Mouse (Mus musculus) forebrain, embryonic 15.5 days (tissue): ENCODE measurements around the gene Pdcd6. TPM values are rescaled to one million over a fixed set of nuclear protein-coding genes. Genes with fewer than 3 reads are reported as not detected.

Experiments used
- ATAC-seq: fragments of 200-750 bp; cut with Nextera tagmentation; replicated peaks from 2 replicates; pipeline ENCODE4 v1.8.0; 2017; ENCODE audit warnings: mild to moderate bottlenecking, moderate TSS enrichment, moderate library complexity
- H3K27ac ChIP-seq: fragments of 300-500 bp; sonication (generic); replicated peaks from 2 replicates; pipeline ENCODE4 v1.5.1; 2015; ENCODE audit warnings: mild to moderate bottlenecking, inconsistent platforms
- H3K27me3 ChIP-seq: fragments of 300-500 bp; sonication (generic); 2 replicates; pipeline ENCODE4 v1.6.1; 2015; ENCODE audit warnings: inconsistent platforms
- H3K36me3 ChIP-seq: fragments of 300-500 bp; sonication (generic); 2 replicates; pipeline ENCODE4 v1.6.1; 2015; ENCODE audit warnings: mild to moderate bottlenecking, inconsistent platforms
- H3K4me1 ChIP-seq: fragments of 300-500 bp; sonication (generic); 2 replicates; pipeline ENCODE4 v1.6.1; 2015; ENCODE audit warnings: inconsistent platforms
- H3K4me2 ChIP-seq: fragments of 300-500 bp; sonication (generic); replicated peaks from 2 replicates; pipeline ENCODE4 v1.6.1; 2015; ENCODE audit warnings: mild to moderate bottlenecking, inconsistent platforms
- H3K4me3 ChIP-seq: fragments of 300-500 bp; sonication (generic); 2 replicates; pipeline ENCODE4 v1.5.1; 2015; ENCODE audit warnings: mild to moderate bottlenecking, inconsistent platforms
- H3K9ac ChIP-seq: fragments of 300-500 bp; sonication (generic); replicated peaks from 2 replicates; pipeline ENCODE4 v1.6.1; 2015; ENCODE audit warnings: mild to moderate bottlenecking, inconsistent platforms
- H3K9me3 ChIP-seq: fragments of 300-500 bp; sonication (generic); 2 replicates; pipeline ENCODE4 v1.6.1; 2016; ENCODE audit warnings: inconsistent platforms
- WGBS: fragments of 180-500 bp; shearing (Covaris S2); methylation state at CpG from one replicate; pipeline ENCODE4 v1.1.7; 2015; ENCODE audit warnings: mixed read lengths; 5-methylcytosine and 5-hydroxymethylcytosine counted together
- polyA plus RNA-seq: library from polyadenylated mRNA; unstranded; fragments of >200 nt; fragmentation: Nextera tagmentation; extraction: Ambion mirVana; gene quantifications from 2 replicates; pipeline ENCODE4 v1.2.1, GENCODE M21; 2015

Gene Pdcd6
- 134 and 137 TPM in 2 replicates for polyA plus RNA-seq

DNA sequence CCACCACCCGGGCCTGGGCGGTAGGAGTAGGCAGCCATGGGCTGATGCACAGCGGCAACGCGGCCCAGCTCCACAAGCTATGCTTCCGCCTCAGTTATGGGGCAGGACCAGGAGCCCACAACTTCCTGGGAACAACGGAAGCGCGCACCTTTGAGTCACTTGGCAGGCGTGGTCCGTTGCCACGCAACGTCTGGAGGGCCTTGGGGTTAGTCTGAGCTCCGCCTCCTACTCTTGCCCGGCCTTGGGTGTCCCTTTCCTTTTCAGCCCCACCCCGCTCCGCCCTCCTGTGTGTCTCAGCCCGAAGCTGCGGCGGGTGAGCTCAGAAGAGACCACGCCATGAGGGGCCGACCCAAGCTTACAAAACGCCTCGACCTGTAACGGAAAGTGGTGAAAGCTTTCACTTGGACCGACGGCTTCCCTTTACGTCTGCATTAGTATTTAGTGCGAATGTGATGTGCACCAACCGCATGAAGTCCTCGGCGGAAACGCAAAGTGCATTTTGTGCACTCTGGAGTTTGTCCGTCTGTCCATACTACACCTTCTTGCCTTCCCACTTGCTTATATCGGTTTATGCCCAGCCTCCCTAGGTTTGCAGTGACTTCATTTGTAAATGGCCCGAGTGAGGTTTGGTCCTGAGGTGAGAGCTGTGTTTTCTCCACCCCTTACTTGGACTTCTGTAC lies at the start of gene Pdcd6:
Pdcd6 (minus strand) TSS at position 411 of the 680 bp plus-strand sequence.
- H3K27ac ChIP-seq: peak within 1 kb of the TSS; percentile 63
- peak within 1 kb of the TSS; percentile 77 for H3K9ac ChIP-seq
- H3K9me3 ChIP-seq: no peaks in the 10 kb centered on the region
- peak; percentile 98 for ATAC-seq
- WGBS: under 1% methylated on average over 36 of the region's 36 CpGs
- peak within 1 kb of the TSS; percentile 66 for H3K4me2 ChIP-seq
- H3K27me3 ChIP-seq: no peaks in the 10 kb centered on the region
- H3K4me3 ChIP-seq: peak within 1 kb of the TSS; percentile 78
- peaks cover 27% of the 10 kb centered on the region for H3K36me3 ChIP-seq
- peaks cover 16% of the 10 kb centered on the region for H3K4me1 ChIP-seq

DNA sequence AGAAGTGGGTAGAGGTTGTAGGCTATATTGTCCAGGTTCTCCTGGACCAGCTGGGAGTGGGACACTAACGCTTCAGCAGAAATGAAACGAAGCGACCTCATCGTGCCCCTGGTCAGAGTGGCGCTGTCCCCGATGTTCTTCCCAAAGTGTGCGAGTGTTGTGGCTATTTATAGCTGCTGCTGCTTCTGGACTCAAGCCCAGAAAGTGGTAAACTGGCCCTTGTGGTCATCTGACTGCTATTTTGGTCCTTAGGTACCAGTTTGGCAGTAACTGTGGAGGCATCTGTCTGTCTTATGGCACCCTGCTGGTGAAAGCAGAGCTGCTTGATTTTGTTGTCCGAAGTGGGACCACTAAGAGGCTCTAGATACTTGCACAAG lies 46.5 kb upstream of the Pdcd6 start, which contains the start of gene Lrrc14b:
Lrrc14b (minus strand) TSS at position 147 of the 377 bp plus-strand sequence.
- Histone ChIP-seq H3K36me3 (peaks cover 20% of the 10 kb centered on the region), H3K4me2 (no peak within 1 kb of the TSS), H3K9ac (no peak within 1 kb of the TSS), H3K27ac (no peak within 1 kb of the TSS), H3K4me1 (no peaks in the 10 kb centered on the region), H3K9me3 (no peaks in the 10 kb centered on the region), H3K27me3 (no peaks in the 10 kb centered on the region), H3K4me3 (no peak within 1 kb of the TSS)
- no peak for ATAC-seq
- 75% methylated on average over 8 of the region's 8 CpGs for WGBS

DNA sequence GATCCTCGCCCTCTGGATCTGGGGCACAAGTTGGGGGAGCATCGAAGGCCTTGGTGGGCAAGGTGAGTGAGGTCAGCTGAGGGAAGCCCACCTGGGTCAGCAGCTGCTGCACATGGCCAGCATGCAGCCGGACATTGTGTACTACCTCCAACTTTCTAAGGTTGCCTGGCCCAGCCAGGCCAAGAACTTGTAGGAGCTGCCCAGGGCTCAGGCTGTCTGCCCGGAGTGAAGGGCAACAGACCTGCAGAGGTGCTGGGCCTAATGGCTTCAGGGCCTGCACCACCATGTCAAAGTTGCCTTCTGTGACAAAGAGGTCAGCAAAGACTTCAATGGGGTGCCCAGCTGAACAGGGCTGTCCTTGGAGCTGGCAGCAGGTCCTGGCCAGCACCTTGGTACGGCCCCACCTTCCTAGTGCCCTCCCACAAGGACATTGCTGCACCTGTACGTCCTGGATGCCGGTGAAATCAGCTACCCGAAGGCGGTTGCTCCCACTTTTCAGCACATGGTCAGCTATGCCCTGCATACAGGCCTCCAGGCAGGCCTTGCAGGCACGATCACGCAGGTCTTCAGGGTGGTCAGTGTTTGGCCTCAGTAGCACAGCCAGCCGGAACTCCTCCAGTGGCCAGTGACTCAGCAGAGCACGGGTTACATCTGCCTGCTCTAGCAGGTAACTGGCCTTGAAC lies 45.9 kb upstream of the Pdcd6 start:
- Histone ChIP-seq H3K27ac (no peak overlapping the region), H3K36me3 (peaks cover 25% of the 10 kb centered on the region), H3K27me3 (no peaks in the 10 kb centered on the region), H3K9me3 (no peaks in the 10 kb centered on the region), H3K4me1 (no peaks in the 10 kb centered on the region), H3K9ac (no peak overlapping the region), H3K4me3 (no peak overlapping the region), H3K4me2 (no peak overlapping the region)
- no peak for ATAC-seq
- 90% methylated on average over 13 of the region's 13 CpGs for WGBS

DNA sequence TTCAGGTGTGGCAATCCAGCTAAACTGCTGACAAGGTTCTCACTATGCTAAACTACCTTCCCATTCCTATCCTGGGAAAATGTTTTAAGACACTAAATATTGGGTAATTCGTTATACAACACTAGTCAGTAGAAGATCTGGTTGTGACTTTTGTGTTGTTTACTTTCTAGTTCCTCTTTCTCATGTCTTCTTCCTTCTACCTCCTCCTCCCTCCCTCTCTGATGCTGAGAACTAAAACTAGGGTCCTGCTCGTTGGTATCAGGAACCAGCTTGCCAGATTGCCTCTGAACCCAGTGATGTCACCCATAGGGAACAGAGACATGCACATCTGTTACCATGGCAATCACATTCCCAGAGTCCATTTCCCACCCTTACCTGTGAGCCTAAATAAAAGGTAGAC lies 44.8 kb upstream of the Pdcd6 start:
- Histone ChIP-seq H3K9me3 (no peaks in the 10 kb centered on the region), H3K9ac (no peak overlapping the region), H3K4me1 (no peaks in the 10 kb centered on the region), H3K27me3 (no peaks in the 10 kb centered on the region), H3K36me3 (peaks cover 33% of the 10 kb centered on the region), H3K4me2 (no peak overlapping the region), H3K27ac (no peak overlapping the region), H3K4me3 (no peak overlapping the region)
- 79% methylated on average over 2 of the region's 2 CpGs for WGBS
- ATAC-seq: 0 out of 2 replicates have a peak, but pooled peaks have one; percentile 12

DNA sequence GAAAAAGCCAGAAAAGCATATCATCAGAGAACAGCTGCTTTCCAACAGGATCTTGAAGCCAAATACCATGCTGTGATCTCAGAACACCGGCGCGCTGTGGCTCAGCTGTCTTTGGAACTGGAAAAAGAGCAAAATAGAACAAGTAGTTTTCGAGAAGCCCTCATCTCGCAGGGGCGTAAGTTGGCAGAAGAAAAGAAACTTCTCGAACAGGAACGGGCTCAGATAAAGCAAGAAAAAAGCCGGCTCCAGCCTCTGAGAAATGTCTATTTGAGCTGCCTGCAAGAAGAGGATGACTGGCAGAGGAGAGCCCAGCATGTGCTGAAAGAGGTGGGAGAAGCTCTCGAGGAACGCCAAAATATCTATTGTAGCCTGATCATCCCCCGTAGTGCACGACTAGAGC lies 39.1 kb upstream of the Pdcd6 start:
- no peak for ATAC-seq
- no peak overlapping the region for H3K27ac ChIP-seq
- no peaks in the 10 kb centered on the region for H3K4me1 ChIP-seq
- no peaks in the 10 kb centered on the region for H3K9me3 ChIP-seq
- WGBS: 96% methylated on average over 13 of the region's 13 CpGs
- no peaks in the 10 kb centered on the region for H3K27me3 ChIP-seq
- peaks cover 53% of the 10 kb centered on the region for H3K36me3 ChIP-seq
- no peak overlapping the region for H3K4me2 ChIP-seq
- H3K9ac ChIP-seq: no peak overlapping the region
- H3K4me3 ChIP-seq: no peak overlapping the region

DNA sequence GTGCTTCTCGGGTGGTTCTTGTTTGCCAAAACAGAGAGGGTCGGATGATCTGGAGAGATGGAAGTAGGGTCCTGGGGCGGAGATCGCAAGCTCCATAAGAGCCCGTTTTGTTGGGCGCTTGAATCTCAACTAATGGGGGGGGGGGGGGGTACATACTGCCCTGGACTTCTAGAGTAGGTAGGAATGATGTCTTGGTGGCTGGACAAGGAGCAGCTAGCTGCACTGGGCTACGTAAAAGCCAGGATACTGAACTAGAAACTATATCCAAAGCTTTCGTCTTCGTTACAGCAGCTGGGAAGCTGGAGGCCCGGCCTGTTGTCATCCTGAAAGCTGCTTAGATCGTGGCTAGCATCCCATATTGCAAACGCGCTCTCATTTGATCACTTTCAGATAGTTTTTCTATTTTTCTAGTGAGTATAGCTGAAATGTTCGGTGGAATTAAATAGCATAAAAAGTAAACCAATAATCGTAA lies 33.1 kb upstream of the Pdcd6 start:
- ATAC-seq: no peak; the same call in 1 of the 2 replicates
- WGBS: 2% methylated on average over 15 of the region's 15 CpGs

DNA sequence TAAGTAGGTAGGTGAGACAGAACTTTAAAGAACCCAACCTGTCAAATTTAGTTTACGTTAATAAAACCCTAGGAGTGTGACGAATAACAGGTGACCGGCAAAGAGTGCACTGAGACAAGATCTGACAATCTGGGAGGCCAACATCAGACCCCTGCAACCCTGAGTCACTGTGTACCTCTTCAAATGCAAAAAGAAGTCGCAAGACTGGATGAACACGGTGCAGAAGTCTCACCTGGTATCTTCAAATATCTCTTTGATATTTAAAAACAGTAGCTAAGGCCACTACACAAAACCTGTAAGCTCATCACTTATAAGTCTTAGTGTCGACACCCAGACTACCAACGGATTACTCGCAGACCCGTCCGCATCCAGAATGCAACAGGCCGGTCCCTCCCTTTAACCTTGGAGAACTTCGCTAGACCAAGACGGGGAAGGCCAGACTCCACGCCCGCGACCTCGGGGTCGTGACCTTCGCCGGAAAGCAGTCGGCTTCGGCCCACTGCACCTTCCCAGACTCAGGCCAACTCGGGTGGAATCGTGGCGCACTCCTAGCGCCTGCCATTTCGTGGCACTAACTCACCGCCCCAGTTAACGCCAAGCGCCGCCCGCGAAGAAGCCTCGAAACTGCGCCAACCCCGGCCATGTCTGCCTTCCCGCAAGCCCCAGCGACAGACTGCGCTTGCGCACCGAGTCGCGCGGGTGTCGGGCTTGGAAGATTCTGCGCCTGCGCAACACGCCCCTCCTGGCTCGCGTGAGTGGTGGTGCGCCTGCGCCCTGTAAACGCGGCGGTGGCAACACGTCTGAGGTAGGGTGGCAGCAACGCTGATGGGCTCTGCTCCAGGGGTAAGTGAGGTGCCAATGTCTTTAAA lies 32.4 kb upstream of the Pdcd6 start, which contains the start of the genes Sdha and Ccdc127:
Sdha (minus strand) TSS at position 715 of the 869 bp plus-strand sequence.
Ccdc127 (plus strand) TSS at position 744 of the 869 bp plus-strand sequence.
- ATAC-seq: peak; percentile 98
- peaks cover 12% of the 10 kb centered on the region; the same call in 1 of the 2 replicates for H3K36me3 ChIP-seq
- peaks cover 18% of the 10 kb centered on the region for H3K4me1 ChIP-seq
- WGBS: 2% methylated on average over 57 of the region's 57 CpGs
- no peaks in the 10 kb centered on the region for H3K27me3 ChIP-seq
- H3K4me2 ChIP-seq: peak within 1 kb of the TSS; percentile 53
- peak within 1 kb of the TSS; percentile 79 for H3K27ac ChIP-seq
- no peaks in the 10 kb centered on the region for H3K9me3 ChIP-seq
- H3K9ac ChIP-seq: peak within 1 kb of the TSS; percentile 81
- peak within 1 kb of the TSS; percentile 80 for H3K4me3 ChIP-seq

More for the DNA sequence above, 33.1 kb upstream of the Pdcd6 start:
- Histone ChIP-seq H3K9me3 (no peaks in the 10 kb centered on the region), H3K4me1 (peaks cover 18% of the 10 kb centered on the region), H3K9ac (peak overlapping the region; percentile 81), H3K4me3 (peak overlapping the region; percentile 80), H3K4me2 (peak overlapping the region; percentile 53), H3K36me3 (peaks cover 12% of the 10 kb centered on the region; the same call in 1 of the 2 replicates), H3K27ac (peak overlapping the region; percentile 79), H3K27me3 (no peaks in the 10 kb centered on the region)

DNA sequence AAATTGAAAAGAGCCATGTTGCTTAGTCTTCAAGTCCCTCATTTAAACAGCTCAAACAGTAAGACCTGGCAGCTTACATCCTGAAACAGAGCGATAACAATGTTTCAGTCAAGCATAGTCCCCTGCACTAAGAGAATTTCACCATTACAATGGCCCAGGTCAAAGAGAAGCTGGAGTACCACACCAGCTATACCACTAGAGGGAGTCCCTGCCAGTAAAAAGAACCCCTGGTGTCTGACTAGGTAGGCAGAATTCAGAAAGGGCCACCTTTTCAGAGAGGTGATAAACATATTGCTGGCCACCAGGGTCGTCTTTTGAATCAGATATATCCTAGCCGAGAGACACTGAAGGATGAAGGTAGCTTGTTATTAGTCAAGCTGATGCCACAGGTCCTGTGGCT lies 23.7 kb upstream of the Pdcd6 start:
- Histone ChIP-seq H3K27ac (no peak overlapping the region), H3K9me3 (no peaks in the 10 kb centered on the region), H3K4me3 (no peak overlapping the region), H3K27me3 (no peaks in the 10 kb centered on the region), H3K4me1 (no peaks in the 10 kb centered on the region), H3K36me3 (peaks cover 69% of the 10 kb centered on the region), H3K4me2 (no peak overlapping the region), H3K9ac (no peak overlapping the region)
- WGBS: 58% methylated on average over 3 of the region's 3 CpGs
- ATAC-seq: 0 out of 2 replicates have a peak, but pooled peaks have one; percentile 32

DNA sequence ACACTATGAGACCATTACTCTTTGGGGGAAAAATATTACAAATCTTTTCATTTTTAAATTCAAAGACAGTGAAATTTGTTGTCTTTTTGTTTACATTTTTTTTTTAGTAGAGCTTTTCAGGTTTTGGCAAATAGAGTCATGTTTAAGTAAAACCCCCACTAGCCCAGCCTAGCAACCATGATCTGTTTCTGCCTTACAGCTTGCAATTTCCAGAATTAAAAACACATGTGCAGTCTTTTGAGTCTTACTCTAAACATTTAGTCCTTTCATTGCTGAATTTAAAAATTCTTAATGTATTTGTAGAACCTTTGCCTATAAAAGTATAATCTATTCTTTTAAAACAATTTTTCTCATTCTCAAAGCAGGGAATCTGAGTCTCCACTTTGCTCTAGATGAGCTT lies 11.9 kb upstream of the Pdcd6 start:
- Histone ChIP-seq H3K4me2 (no peak overlapping the region), H3K36me3 (peaks cover 72% of the 10 kb centered on the region), H3K9ac (no peak overlapping the region), H3K4me1 (no peaks in the 10 kb centered on the region), H3K9me3 (no peaks in the 10 kb centered on the region), H3K4me3 (no peak overlapping the region), H3K27ac (no peak overlapping the region), H3K27me3 (no peaks in the 10 kb centered on the region)
- ATAC-seq: no peak

DNA sequence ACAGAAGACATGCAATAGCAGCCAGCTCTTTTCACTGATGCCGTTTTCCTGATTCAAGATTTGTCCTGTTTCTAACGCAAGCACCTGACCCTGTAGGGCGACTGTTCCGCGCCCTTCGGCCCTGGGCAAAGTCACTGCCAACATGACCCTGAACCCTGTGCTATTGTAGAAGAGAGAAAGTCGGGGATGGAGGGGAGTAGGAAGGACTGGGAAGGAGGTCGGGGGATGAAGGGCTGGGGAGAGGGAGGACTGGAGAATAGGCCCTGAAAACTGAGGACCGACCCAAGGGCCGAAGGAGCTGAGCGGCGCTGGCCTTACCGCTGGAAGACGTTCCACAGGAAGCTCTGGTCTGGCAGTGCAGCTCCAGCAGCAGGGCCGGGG lies 601 bp downstream of the Pdcd6 start:
- H3K4me1 ChIP-seq: peaks cover 16% of the 10 kb centered on the region
- WGBS: 3% methylated on average over 15 of the region's 15 CpGs
- H3K9me3 ChIP-seq: no peaks in the 10 kb centered on the region
- ATAC-seq: no peak
- H3K4me3 ChIP-seq: peak overlapping the region; percentile 78
- no peaks in the 10 kb centered on the region for H3K27me3 ChIP-seq
- peak overlapping the region; percentile 77 for H3K9ac ChIP-seq
- H3K36me3 ChIP-seq: peaks cover 22% of the 10 kb centered on the region
- H3K4me2 ChIP-seq: peak overlapping the region; percentile 66
- H3K27ac ChIP-seq: peak overlapping the region; percentile 63

DNA sequence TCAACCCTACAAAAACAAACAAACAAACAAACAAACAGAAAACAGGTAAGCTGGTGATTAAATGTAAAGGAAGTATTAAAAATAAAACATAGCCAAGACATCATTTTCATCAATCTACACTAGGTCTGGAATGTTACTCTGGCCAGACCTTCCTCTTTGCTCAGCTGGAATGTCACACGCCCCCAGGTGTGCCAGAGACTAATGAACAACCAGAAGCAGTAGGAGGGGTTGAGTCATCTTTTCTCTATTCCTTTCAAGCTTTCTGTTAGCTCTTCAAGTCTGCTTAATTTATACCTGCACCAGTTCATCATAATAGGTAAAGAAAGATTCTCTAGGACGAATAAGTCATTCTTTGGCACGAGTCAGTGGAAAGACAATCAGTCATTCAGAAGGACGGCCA lies 994 bp downstream of the Pdcd6 start:
- Histone ChIP-seq H3K9me3 (no peaks in the 10 kb centered on the region), H3K9ac (peak overlapping the region; percentile 77), H3K27ac (no peak overlapping the region), H3K36me3 (peaks cover 22% of the 10 kb centered on the region), H3K4me1 (peaks cover 16% of the 10 kb centered on the region), H3K4me3 (peak overlapping the region; percentile 78), H3K27me3 (no peaks in the 10 kb centered on the region), H3K4me2 (peak overlapping the region; percentile 66)
- ATAC-seq: no peak
- WGBS: 24% methylated on average over 4 of the region's 4 CpGs
